Mouse (Mus musculus): ENCODE results near the gene Crim1. TPM values are rescaled to one million over a fixed set of nuclear protein-coding genes. Genes with fewer than 3 reads are reported as not detected.

The Crim1 gene
- total RNA-seq, 1 experiment = 61.7 TPM

- Histone ChIP-seq H3K4me3 (ENCODE audit: insufficient read depth in 1 of 2, low read depth in 1 of 2, low read length in 2 of 2, poor library complexity in 1 of 2, severe bottlenecking in 1 of 2) (no peak overlapping the region), H3K4me1 (ENCODE audit: control insufficient read depth in 2 of 2, insufficient read depth in 2 of 2, low read length in 2 of 2, poor library complexity in 1 of 2) (no peaks in the 10 kb centered on the region), H3K36me3 (ENCODE audit: control insufficient read depth, insufficient read depth, low read length, poor library complexity, severe bottlenecking) (no peaks in the 10 kb centered on the region), H3K9ac (ENCODE audit: insufficient read depth, low read depth, low read length, poor library complexity, severe bottlenecking) (no peak overlapping the region), H3K9me3 (ENCODE audit: control insufficient read depth, insufficient read depth, low read depth, low read length) (no peaks in the 10 kb centered on the region), H3K27ac (ENCODE audit: insufficient read depth, low read depth, low read length, poor library complexity, severe bottlenecking) (no peak overlapping the region)
- in situ Hi-C loops (cut with MboI; ENCODE audit: low sequenced_read_pairs in 2 of 2, unreplicated experiment in 2 of 2) = no loop called here
- TF ChIP-seq HCFC1 (IDR thresholded peaks at IDR 0.05; ENCODE audit: borderline replicate concordance, insufficient read depth, low read length) = no peak
- TF ChIP-seq ZNF384 (IDR thresholded peaks at IDR 0.05; ENCODE audit: low read depth, low read length) = no peak
- no peak for TF ChIP-seq CHD2 (IDR thresholded peaks at IDR 0.05; ENCODE audit: low read depth, low read length)
- TF ChIP-seq MAFK (IDR thresholded peaks at IDR 0.05; ENCODE audit: insufficient read depth, low read depth, low read length) = no peak
- no peak for TF ChIP-seq ZC3H11A (IDR thresholded peaks at IDR 0.05; ENCODE audit: borderline replicate concordance, low read depth, low read length)
- DNase-seq (ENCODE audit: low read depth, low spot score) = no peak
These were observed 6.4 kb downstream of the Crim1 start for GRCm38 (mm10) chr17:78206421-78206820.

GRCm38 (mm10) chr17:78207246-78207645 lies 7.2 kb downstream of the Crim1 start:
- no peak overlapping the region for H3K9ac ChIP-seq (ENCODE audit: insufficient read depth, low read depth, low read length, poor library complexity, severe bottlenecking)
- TF ChIP-seq ZC3H11A (IDR thresholded peaks at IDR 0.05; ENCODE audit: borderline replicate concordance, low read depth, low read length) = no peak
- TF ChIP-seq ZNF384 (IDR thresholded peaks at IDR 0.05; ENCODE audit: low read depth, low read length) = no peak
- TF ChIP-seq CHD2 (IDR thresholded peaks at IDR 0.05; ENCODE audit: low read depth, low read length) = no peak
- TF ChIP-seq MAFK (IDR thresholded peaks at IDR 0.05; ENCODE audit: insufficient read depth, low read depth, low read length) = no peak
- TF ChIP-seq HCFC1 (IDR thresholded peaks at IDR 0.05; ENCODE audit: borderline replicate concordance, insufficient read depth, low read length) = no peak
- in situ Hi-C loops (cut with MboI; ENCODE audit: low sequenced_read_pairs in 2 of 2, unreplicated experiment in 2 of 2) = no loop called here
- no peaks in the 10 kb centered on the region for H3K9me3 ChIP-seq (ENCODE audit: control insufficient read depth, insufficient read depth, low read depth, low read length)
- H3K36me3 ChIP-seq (ENCODE audit: control insufficient read depth, insufficient read depth, low read length, poor library complexity, severe bottlenecking) = no peaks in the 10 kb centered on the region
- DNase-seq (ENCODE audit: low read depth, low spot score) = no peak
- H3K4me1 ChIP-seq (ENCODE audit: control insufficient read depth in 2 of 2, insufficient read depth in 2 of 2, low read length in 2 of 2, poor library complexity in 1 of 2) = no peaks in the 10 kb centered on the region
- H3K4me3 ChIP-seq (ENCODE audit: insufficient read depth in 1 of 2, low read depth in 1 of 2, low read length in 2 of 2, poor library complexity in 1 of 2, severe bottlenecking in 1 of 2) = no peak overlapping the region
- H3K27ac ChIP-seq (ENCODE audit: insufficient read depth, low read depth, low read length, poor library complexity, severe bottlenecking) = no peak overlapping the region

- in situ Hi-C loops (cut with MboI; ENCODE audit: low sequenced_read_pairs in 2 of 2, unreplicated experiment in 2 of 2) = no loop called here
- no peak for TF ChIP-seq ZC3H11A (IDR thresholded peaks at IDR 0.05; ENCODE audit: borderline replicate concordance, low read depth, low read length)
- TF ChIP-seq HCFC1 (IDR thresholded peaks at IDR 0.05; ENCODE audit: borderline replicate concordance, insufficient read depth, low read length) = no peak
- no peak overlapping the region for H3K4me3 ChIP-seq (ENCODE audit: insufficient read depth in 1 of 2, low read depth in 1 of 2, low read length in 2 of 2, poor library complexity in 1 of 2, severe bottlenecking in 1 of 2)
- no peak for DNase-seq (ENCODE audit: low read depth, low spot score)
- no peak overlapping the region for H3K27ac ChIP-seq (ENCODE audit: insufficient read depth, low read depth, low read length, poor library complexity, severe bottlenecking)
- H3K36me3 ChIP-seq (ENCODE audit: control insufficient read depth, insufficient read depth, low read length, poor library complexity, severe bottlenecking) = no peaks in the 10 kb centered on the region
- H3K9me3 ChIP-seq (ENCODE audit: control insufficient read depth, insufficient read depth, low read depth, low read length) = no peaks in the 10 kb centered on the region
- no peaks in the 10 kb centered on the region for H3K4me1 ChIP-seq (ENCODE audit: control insufficient read depth in 2 of 2, insufficient read depth in 2 of 2, low read length in 2 of 2, poor library complexity in 1 of 2)
- no peak overlapping the region for H3K9ac ChIP-seq (ENCODE audit: insufficient read depth, low read depth, low read length, poor library complexity, severe bottlenecking)
These were observed 8.8 kb downstream of the Crim1 start for GRCm38 (mm10) chr17:78208805-78209204.

- H3K4me3 ChIP-seq (ENCODE audit: insufficient read depth in 1 of 2, low read depth in 1 of 2, low read length in 2 of 2, poor library complexity in 1 of 2, severe bottlenecking in 1 of 2) = no peak overlapping the region
- H3K4me1 ChIP-seq (ENCODE audit: control insufficient read depth in 2 of 2, insufficient read depth in 2 of 2, low read length in 2 of 2, poor library complexity in 1 of 2) = no peaks in the 10 kb centered on the region
- H3K36me3 ChIP-seq (ENCODE audit: control insufficient read depth, insufficient read depth, low read length, poor library complexity, severe bottlenecking) = no peaks in the 10 kb centered on the region
- in situ Hi-C loops (cut with MboI; ENCODE audit: low sequenced_read_pairs in 2 of 2, unreplicated experiment in 2 of 2) = no loop called here
- no peak for DNase-seq (ENCODE audit: low read depth, low spot score)
- no peaks in the 10 kb centered on the region for H3K9me3 ChIP-seq (ENCODE audit: control insufficient read depth, insufficient read depth, low read depth, low read length)
- no peak overlapping the region for H3K27ac ChIP-seq (ENCODE audit: insufficient read depth, low read depth, low read length, poor library complexity, severe bottlenecking)
- no peak for TF ChIP-seq ZNF384 (IDR thresholded peaks at IDR 0.05; ENCODE audit: low read depth, low read length)
- TF ChIP-seq ZC3H11A (IDR thresholded peaks at IDR 0.05; ENCODE audit: borderline replicate concordance, low read depth, low read length) = no peak
- TF ChIP-seq CHD2 (IDR thresholded peaks at IDR 0.05; ENCODE audit: low read depth, low read length) = no peak
- TF ChIP-seq HCFC1 (IDR thresholded peaks at IDR 0.05; ENCODE audit: borderline replicate concordance, insufficient read depth, low read length) = no peak
- TF ChIP-seq MAFK (IDR thresholded peaks at IDR 0.05; ENCODE audit: insufficient read depth, low read depth, low read length) = no peak
- no peak overlapping the region for H3K9ac ChIP-seq (ENCODE audit: insufficient read depth, low read depth, low read length, poor library complexity, severe bottlenecking)
These were observed 9.6 kb downstream of the Crim1 start for GRCm38 (mm10) chr17:78209646-78210045.

GRCm38 (mm10) chr17:78211881-78212280 lies 11.8 kb downstream of the Crim1 start:
- Histone ChIP-seq H3K36me3 (ENCODE audit: control insufficient read depth, insufficient read depth, low read length, poor library complexity, severe bottlenecking) (no peaks in the 10 kb centered on the region), H3K4me1 (ENCODE audit: control insufficient read depth in 2 of 2, insufficient read depth in 2 of 2, low read length in 2 of 2, poor library complexity in 1 of 2) (no peaks in the 10 kb centered on the region), H3K9ac (ENCODE audit: insufficient read depth, low read depth, low read length, poor library complexity, severe bottlenecking) (no peak overlapping the region), H3K4me3 (ENCODE audit: insufficient read depth in 1 of 2, low read depth in 1 of 2, low read length in 2 of 2, poor library complexity in 1 of 2, severe bottlenecking in 1 of 2) (no peak overlapping the region), H3K27ac (ENCODE audit: insufficient read depth, low read depth, low read length, poor library complexity, severe bottlenecking) (no peak overlapping the region), H3K9me3 (ENCODE audit: control insufficient read depth, insufficient read depth, low read depth, low read length) (no peaks in the 10 kb centered on the region)
- TF ChIP-seq CHD2 (IDR thresholded peaks at IDR 0.05; ENCODE audit: low read depth, low read length) = no peak
- TF ChIP-seq ZC3H11A (IDR thresholded peaks at IDR 0.05; ENCODE audit: borderline replicate concordance, low read depth, low read length) = no peak
- TF ChIP-seq HCFC1 (IDR thresholded peaks at IDR 0.05; ENCODE audit: borderline replicate concordance, insufficient read depth, low read length) = no peak
- no peak for TF ChIP-seq MAFK (IDR thresholded peaks at IDR 0.05; ENCODE audit: insufficient read depth, low read depth, low read length)
- no peak for TF ChIP-seq ZNF384 (IDR thresholded peaks at IDR 0.05; ENCODE audit: low read depth, low read length)
- in situ Hi-C loops (cut with MboI; ENCODE audit: low sequenced_read_pairs in 2 of 2, unreplicated experiment in 2 of 2) = no loop called here
- no peak for DNase-seq (ENCODE audit: low read depth, low spot score)
